Mouse (Mus musculus): ENCODE results near the gene Fndc3a. TPM values are rescaled to one million over a fixed set of nuclear protein-coding genes. Genes with fewer than 3 reads are reported as not detected.

The Fndc3a gene
- polyA plus RNA-seq, 1 experiment from 2014 or later, result 13.5 TPM

- H3K4me1 ChIP-seq, result no peaks in the 10 kb centered on the region
- H3K27ac ChIP-seq, result no peak overlapping the region
- H3K36me3 ChIP-seq, result no peaks in the 10 kb centered on the region
- H3K9ac ChIP-seq, result no peak overlapping the region
- no peaks in the 10 kb centered on the region for H3K27me3 ChIP-seq (replicated peaks)
- no peak overlapping the region for H3K4me3 ChIP-seq
- no peaks in the 10 kb centered on the region for H3K9me3 ChIP-seq (replicated peaks)
- WGBS (ENCODE audit: insufficient replicate concordance), result 68% methylated on average over 3 of the region's 3 CpGs
- ATAC-seq, result no peak
- no peak overlapping the region for H3K4me2 ChIP-seq
Measured at GRCm38 (mm10) chr14:72490367-72490766, 219.4 kb downstream of the Fndc3a start.

Other genes with a start within 250 kb of the Fndc3a start
- not detected in 2 replicates for gene Gm9195, start 218.2 kb downstream of the Fndc3a start, polyA plus RNA-seq (2016; fragmentation: Nextera tagmentation; extraction: Ambion mirVana)

All from liver, embryonic 12.5 days (tissue).